Mouse (Mus musculus) T-helper 1 cell (primary cell): ENCODE measurements at regions not wholly inside any gene's neighbourhood (a gene's known extent, or its start where the extent isn't known, plus 50 kb on each side); places are given as distances from the start of the nearest gene placed in this dataset.

Experiments
- in situ Hi-C: fragments of 300-600 bp; cut with MboI, MseI; formaldehyde crosslinking; loops from one replicate; pipeline ENCODE4 v1.15.1; 2025; ENCODE audit warnings: high pct_unique_total_duplicates

- in situ Hi-C loops, result no loop called here
Observed at GRCm38 (mm10) chr13:44421426-44421825, 307.8 kb upstream of the Jarid2 start.

- in situ Hi-C loops, result no loop called here
Observed at GRCm38 (mm10) chr13:44421922-44422321, 307.4 kb upstream of the Jarid2 start.

GRCm38 (mm10) chr13:44430492-44430891, 298.8 kb upstream of the Jarid2 start:
- in situ Hi-C loops, result no loop called here

GRCm38 (mm10) chr13:44437709-44438108, 291.6 kb upstream of the Jarid2 start:
- in situ Hi-C loops, result no loop called here

- in situ Hi-C loops, result no loop called here
Observed at GRCm38 (mm10) chr13:44441061-44441460, 288.2 kb upstream of the Jarid2 start.

GRCm38 (mm10) chr13:44449216-44449830, 280.0 kb upstream of the Jarid2 start:
- in situ Hi-C loops, result no loop called here

- in situ Hi-C loops, result no loop called here
Observed at GRCm38 (mm10) chr13:44451224-44451623, 278.1 kb upstream of the Jarid2 start.

GRCm38 (mm10) chr13:44453131-44453530, 276.1 kb upstream of the Jarid2 start:
- in situ Hi-C loops, result no loop called here

GRCm38 (mm10) chr13:44454136-44454535, 275.1 kb upstream of the Jarid2 start:
- in situ Hi-C loops, result no loop called here

- in situ Hi-C loops, result no loop called here
Observed at GRCm38 (mm10) chr13:44455193-44455592, 274.1 kb upstream of the Jarid2 start.

GRCm38 (mm10) chr13:44458744-44459143, 270.5 kb upstream of the Jarid2 start:
- in situ Hi-C loops, result no loop called here

- in situ Hi-C loops, result no loop called here
Observed at GRCm38 (mm10) chr13:44459148-44459547, 270.1 kb upstream of the Jarid2 start.

- in situ Hi-C loops, result no loop called here
Observed at GRCm38 (mm10) chr13:44463675-44464074, 265.6 kb upstream of the Jarid2 start.

GRCm38 (mm10) chr13:44465567-44465966, 263.7 kb upstream of the Jarid2 start:
- in situ Hi-C loops, result no loop called here

GRCm38 (mm10) chr13:44468963-44469674, 260.2 kb upstream of the Jarid2 start:
- in situ Hi-C loops, result no loop called here

GRCm38 (mm10) chr13:44469675-44470074, 259.6 kb upstream of the Jarid2 start:
- in situ Hi-C loops, result no loop called here

- in situ Hi-C loops, result no loop called here
Observed at GRCm38 (mm10) chr13:44473200-44473599, 256.1 kb upstream of the Jarid2 start.

GRCm38 (mm10) chr13:44476901-44477300, 252.4 kb upstream of the Jarid2 start:
- in situ Hi-C loops, result no loop called here

GRCm38 (mm10) chr13:44480128-44480527, 249.1 kb upstream of the Jarid2 start:
- in situ Hi-C loops, result no loop called here

GRCm38 (mm10) chr13:44482661-44483060, 246.6 kb upstream of the Jarid2 start:
- in situ Hi-C loops, result no loop called here

GRCm38 (mm10) chr13:44484582-44485329, 244.5 kb upstream of the Jarid2 start:
- in situ Hi-C loops, result no loop called here

- in situ Hi-C loops, result no loop called here
Observed at GRCm38 (mm10) chr13:44490935-44491465, 238.3 kb upstream of the Jarid2 start.
